Mouse (Mus musculus) kidney, embryonic 15.5 days (tissue): ENCODE measurements around the gene Gm45837. TPM values are rescaled to one million over a fixed set of nuclear protein-coding genes. Genes with fewer than 3 reads are reported as not detected.

Source experiments
- ATAC-seq: fragments of 200-750 bp; cut with Nextera tagmentation; replicated peaks from 2 replicates; pipeline ENCODE4 v1.8.0; 2017; ENCODE audit warnings: moderate TSS enrichment; ENCODE audit not compliant: low FRiP score
- H3K27ac ChIP-seq: fragments of 300-500 bp; sonication (generic); 2 replicates; pipeline ENCODE4 v1.5.1; 2015; ENCODE audit warnings: mild to moderate bottlenecking, inconsistent platforms
- H3K27me3 ChIP-seq: fragments of 300-500 bp; sonication (generic); 2 replicates; pipeline ENCODE4 v1.6.1; 2015; ENCODE audit warnings: inconsistent platforms
- H3K36me3 ChIP-seq: fragments of 300-500 bp; sonication (generic); 2 replicates; pipeline ENCODE4 v1.6.1; 2015; ENCODE audit warnings: inconsistent platforms
- H3K4me1 ChIP-seq: fragments of 300-500 bp; sonication (generic); 2 replicates; pipeline ENCODE4 v1.6.1; 2015; ENCODE audit warnings: inconsistent platforms
- H3K4me2 ChIP-seq: fragments of 300-500 bp; sonication (generic); 2 replicates; pipeline ENCODE4 v1.6.1; 2015; ENCODE audit warnings: moderate library complexity, mild to moderate bottlenecking, inconsistent platforms
- H3K4me3 ChIP-seq: fragments of 300-500 bp; sonication (generic); replicated peaks from 2 replicates; pipeline ENCODE4 v1.5.1; 2015; ENCODE audit warnings: mild to moderate bottlenecking, inconsistent platforms
- H3K9ac ChIP-seq: fragments of 300-500 bp; sonication (generic); 2 replicates; pipeline ENCODE4 v1.6.1; 2015; ENCODE audit warnings: mild to moderate bottlenecking, inconsistent platforms
- H3K9me3 ChIP-seq: fragments of 300-500 bp; sonication (generic); replicated peaks from 2 replicates; pipeline ENCODE4 v1.6.1; 2016; ENCODE audit warnings: inconsistent platforms
- WGBS: fragments of 180-500 bp; shearing (Covaris S2); methylation state at CpG from one replicate; pipeline ENCODE4 v1.1.7; 2015; ENCODE audit warnings: mixed read lengths; 5-methylcytosine and 5-hydroxymethylcytosine counted together
- polyA plus RNA-seq: library from polyadenylated mRNA; unstranded; fragments of >200 nt; fragmentation: Nextera tagmentation; extraction: Ambion mirVana; gene quantifications from 2 replicates; pipeline ENCODE4 v1.2.1, GENCODE M21; 2015

Gm45837 gene
- polyA plus RNA-seq, 1 experiment from 2014 or later = 0.21 TPM

DNA sequence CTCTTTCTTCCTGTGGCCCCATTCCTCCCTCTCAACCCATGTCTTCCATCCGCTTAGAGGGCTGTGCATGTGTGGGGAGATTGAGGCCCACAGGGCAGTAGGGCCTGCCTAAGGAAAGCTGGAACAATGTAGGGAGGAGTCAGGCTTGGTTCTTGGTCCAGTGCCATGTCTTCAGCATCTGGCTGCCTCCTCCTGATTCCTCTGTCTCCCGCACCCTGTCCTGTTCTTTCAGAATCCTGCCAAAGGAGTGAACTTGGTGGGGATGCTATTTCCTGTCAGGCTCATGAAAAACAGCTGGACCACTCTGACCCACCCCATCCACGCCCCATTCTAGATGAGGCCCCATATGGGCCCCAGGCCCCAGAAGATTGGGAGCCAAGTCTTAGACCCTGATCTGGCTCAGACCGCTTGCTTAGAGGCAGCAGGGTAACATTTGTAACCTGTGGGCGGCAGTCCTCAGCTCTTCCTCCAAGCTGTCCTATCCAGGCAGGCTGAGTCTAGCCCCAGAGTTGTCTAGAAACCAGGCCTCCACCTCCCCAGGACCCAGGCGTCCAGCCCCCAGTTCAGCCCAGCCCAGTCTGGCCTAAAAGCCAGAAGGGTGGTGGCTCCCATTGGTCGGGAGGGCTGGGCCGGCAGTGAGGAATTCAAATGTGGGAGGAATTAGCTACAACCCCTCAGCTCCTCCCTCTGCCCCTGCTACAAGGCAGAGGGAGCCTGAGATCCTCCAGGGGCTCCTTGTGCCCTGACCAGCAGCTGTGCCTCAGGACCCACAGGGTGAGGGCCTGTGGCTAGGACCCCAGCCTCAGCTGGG, 16.8 kb upstream of the Gm45837 start:
- Histone ChIP-seq H3K9ac (peak overlapping the region; percentile 43), H3K27me3 (no peaks in the 10 kb centered on the region), H3K4me1 (peaks cover 53% of the 10 kb centered on the region), H3K9me3 (no peaks in the 10 kb centered on the region), H3K36me3 (peaks cover 45% of the 10 kb centered on the region), H3K27ac (peak overlapping the region; percentile 97), H3K4me2 (peak overlapping the region; percentile 57), H3K4me3 (peak overlapping the region; percentile 48)
- ATAC-seq = peak; percentile 90
- WGBS = 26% methylated on average over 8 of the region's 8 CpGs

DNA sequence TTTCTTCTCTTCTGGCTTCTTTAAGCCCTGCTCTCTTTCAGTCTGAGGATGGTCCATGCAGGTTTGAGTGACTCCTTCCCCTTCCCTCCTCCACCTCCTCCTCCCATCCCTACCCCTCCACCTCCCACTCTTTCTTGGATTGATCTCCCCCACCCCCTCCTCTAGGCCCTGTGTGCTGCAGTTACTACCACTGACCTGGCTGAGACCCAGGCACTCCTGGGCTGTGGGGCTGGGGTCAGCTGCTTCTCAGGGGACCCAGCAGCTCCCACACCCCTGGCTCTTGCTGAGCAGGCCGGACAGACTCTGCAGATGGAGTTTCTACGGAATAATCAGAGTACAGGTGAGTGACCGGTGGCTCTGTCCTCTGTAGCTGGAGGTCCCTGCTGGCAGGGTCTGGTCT, 16.1 kb upstream of the Gm45837 start:
- peak overlapping the region; percentile 97 for H3K27ac ChIP-seq
- ATAC-seq = peak; percentile 9
- H3K9me3 ChIP-seq = no peaks in the 10 kb centered on the region
- H3K36me3 ChIP-seq = peaks cover 45% of the 10 kb centered on the region
- 51% methylated on average over 3 of the region's 3 CpGs for WGBS
- H3K4me2 ChIP-seq = peak overlapping the region; percentile 57
- H3K27me3 ChIP-seq = no peaks in the 10 kb centered on the region
- peak overlapping the region; percentile 43 for H3K9ac ChIP-seq
- peak overlapping the region; percentile 48 for H3K4me3 ChIP-seq
- peaks cover 53% of the 10 kb centered on the region for H3K4me1 ChIP-seq

DNA sequence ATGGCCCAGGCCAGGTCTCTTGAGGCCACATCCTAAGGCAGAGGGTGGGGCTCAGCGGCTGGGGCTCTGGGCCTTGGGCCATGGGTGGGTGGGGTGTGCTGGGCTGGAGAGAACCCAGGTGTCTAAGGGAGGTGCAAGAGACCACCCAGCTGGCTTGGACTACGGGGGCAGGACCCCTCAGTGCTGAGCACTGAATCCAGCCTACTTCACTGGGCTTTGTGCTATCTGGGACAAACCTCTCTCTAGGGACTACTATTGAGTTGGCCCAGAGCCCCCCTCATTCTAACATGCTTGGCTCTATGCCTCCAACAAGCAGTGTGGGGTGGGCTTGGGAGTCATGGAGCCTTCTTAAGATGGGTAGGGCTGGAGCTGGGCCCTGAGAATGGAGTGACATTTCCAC, 15.2 kb upstream of the Gm45837 start:
- 49% methylated on average over 2 of the region's 2 CpGs for WGBS
- Histone ChIP-seq H3K4me3 (peak overlapping the region; percentile 48), H3K9me3 (no peaks in the 10 kb centered on the region), H3K9ac (peak overlapping the region; percentile 43; the same call in 1 of the 2 replicates), H3K4me2 (peak overlapping the region; percentile 57), H3K4me1 (peaks cover 53% of the 10 kb centered on the region), H3K27me3 (no peaks in the 10 kb centered on the region), H3K27ac (peak overlapping the region; percentile 97), H3K36me3 (peaks cover 44% of the 10 kb centered on the region)
- peak; percentile 19 for ATAC-seq

DNA sequence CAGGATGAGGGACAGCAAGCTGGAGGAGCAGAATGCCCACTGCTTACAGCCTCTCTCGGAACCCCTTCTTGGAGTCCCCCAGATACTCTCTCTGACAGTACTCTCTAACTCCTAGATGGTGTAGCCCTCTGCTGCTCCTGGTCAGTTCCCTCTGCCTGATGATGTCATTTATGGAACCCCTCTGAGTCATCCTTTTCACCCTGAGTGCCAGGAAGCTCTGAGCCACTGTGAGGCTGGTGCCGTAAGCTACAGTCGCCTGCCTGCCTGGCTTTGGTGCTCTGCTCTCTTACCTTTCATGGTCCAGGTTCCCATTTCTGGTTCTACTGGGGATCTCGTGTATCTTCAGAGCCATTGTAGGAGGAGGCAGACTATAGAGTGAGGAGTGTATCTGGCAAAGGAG, 13.5 kb upstream of the Gm45837 start:
- Histone ChIP-seq H3K4me1 (peaks cover 39% of the 10 kb centered on the region), H3K4me3 (no peak overlapping the region), H3K4me2 (no peak overlapping the region), H3K36me3 (peaks cover 57% of the 10 kb centered on the region), H3K9ac (no peak overlapping the region), H3K27me3 (no peaks in the 10 kb centered on the region), H3K9me3 (no peaks in the 10 kb centered on the region), H3K27ac (no peak overlapping the region)
- 86% methylated on average over 4 of the region's 4 CpGs for WGBS
- no peak for ATAC-seq

DNA sequence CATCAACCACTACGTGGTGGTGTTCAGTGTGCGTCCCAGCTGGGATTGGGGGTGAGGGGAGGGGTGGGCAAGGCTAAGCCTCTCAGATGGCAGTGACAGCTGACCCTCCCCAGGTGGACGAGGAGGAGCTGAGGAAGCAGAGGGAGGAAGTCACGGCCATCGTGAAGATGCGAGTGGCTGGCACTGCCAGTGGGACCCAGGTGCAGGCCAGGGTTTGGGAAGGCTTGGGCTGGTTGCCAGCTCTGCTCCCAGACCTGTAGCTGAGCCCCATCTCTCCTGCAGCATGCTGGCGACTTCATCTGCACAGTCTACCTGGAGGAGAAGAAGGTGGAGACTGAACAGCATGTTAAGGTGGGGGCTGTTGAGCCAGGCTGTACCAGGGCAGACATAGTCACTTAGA, 9.2 kb upstream of the Gm45837 start:
- Histone ChIP-seq H3K9ac (no peak overlapping the region), H3K27ac (no peak overlapping the region)
- WGBS = 87% methylated on average over 7 of the region's 7 CpGs

DNA sequence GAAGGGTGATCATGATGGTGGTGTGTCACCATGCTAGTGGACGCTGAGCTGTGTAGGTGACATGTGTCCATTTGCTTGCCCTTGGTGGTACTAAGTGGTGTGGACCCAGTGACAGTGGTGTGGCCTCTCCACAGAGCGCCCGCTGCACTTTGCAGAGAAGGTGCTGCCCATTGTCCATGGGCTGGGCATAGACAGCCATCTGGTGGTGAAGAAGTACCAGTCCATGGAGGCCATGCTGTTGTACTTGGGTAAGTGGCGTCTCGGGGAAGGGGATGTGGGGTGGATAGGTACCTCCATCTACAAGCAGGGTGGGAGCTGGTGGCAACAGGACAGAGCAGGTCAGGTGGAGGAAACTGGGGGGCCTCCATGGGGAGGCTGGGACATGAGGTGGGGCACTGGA, 6.9 kb upstream of the Gm45837 start:
- Histone ChIP-seq H3K4me3 (no peak overlapping the region), H3K36me3 (peaks cover 91% of the 10 kb centered on the region), H3K9me3 (no peaks in the 10 kb centered on the region), H3K4me2 (no peak overlapping the region), H3K27me3 (no peaks in the 10 kb centered on the region), H3K4me1 (no peaks in the 10 kb centered on the region), H3K9ac (no peak overlapping the region), H3K27ac (no peak overlapping the region)
- 97% methylated on average over 5 of the region's 5 CpGs for WGBS
- ATAC-seq = no peak

More for the DNA sequence above, 9.2 kb upstream of the Gm45837 start:
- Histone ChIP-seq H3K36me3 (peaks cover 95% of the 10 kb centered on the region), H3K4me3 (no peak overlapping the region), H3K4me2 (no peak overlapping the region), H3K27me3 (no peaks in the 10 kb centered on the region), H3K9me3 (no peaks in the 10 kb centered on the region), H3K4me1 (0 out of 2 replicates have a peak, but pooled peaks cover 2% of the 10 kb centered on the region)
- ATAC-seq = no peak

DNA sequence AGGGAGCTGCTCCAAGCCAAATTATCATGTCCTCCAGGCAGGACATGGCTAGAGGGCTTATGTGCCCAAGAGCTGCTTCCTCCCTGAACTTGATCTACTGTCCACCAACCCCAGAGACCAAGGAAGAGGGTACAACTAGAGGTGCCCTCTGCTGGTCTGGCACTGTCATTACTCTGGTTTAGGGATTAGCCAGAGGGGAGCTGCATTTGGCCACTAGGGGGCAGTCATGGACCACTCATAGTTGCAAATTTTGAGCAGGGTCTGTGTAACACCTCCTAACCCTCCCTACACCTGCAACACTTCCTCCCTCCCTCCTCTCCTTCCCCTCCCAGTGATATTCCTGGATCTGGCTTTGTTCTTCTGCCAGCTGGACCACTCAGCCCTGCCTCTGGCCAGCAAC, 2.1 kb downstream of the Gm45837 start:
- no peak overlapping the region for H3K9ac ChIP-seq
- no peak for ATAC-seq
- H3K27ac ChIP-seq = no peak overlapping the region
- H3K9me3 ChIP-seq = no peaks in the 10 kb centered on the region
- H3K4me2 ChIP-seq = no peak overlapping the region
- H3K27me3 ChIP-seq = peaks cover 5% of the 10 kb centered on the region; the same call in 1 of the 2 replicates
- peaks cover 34% of the 10 kb centered on the region for H3K36me3 ChIP-seq
- H3K4me1 ChIP-seq = peaks cover 31% of the 10 kb centered on the region
- no peak overlapping the region for H3K4me3 ChIP-seq

DNA sequence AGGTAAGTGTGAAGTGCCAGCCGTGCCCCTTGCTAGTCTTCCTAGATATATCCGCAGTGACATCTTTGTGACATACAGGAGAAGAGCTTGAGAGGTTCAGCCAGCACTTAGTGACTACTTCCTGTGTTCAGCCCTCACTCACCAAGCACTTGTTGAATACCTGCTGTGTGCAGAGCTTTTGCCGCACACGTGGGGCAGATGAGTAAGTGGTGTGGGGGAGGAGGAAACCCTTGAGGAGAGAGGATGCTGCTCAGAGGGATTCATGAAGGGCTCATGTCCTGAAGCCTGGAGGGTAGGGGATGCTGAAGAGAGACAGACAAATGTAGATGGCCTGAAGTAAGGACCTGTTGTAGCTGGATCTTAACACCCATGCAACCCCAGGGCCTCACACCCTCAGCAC, 3.5 kb downstream of the Gm45837 start:
- Histone ChIP-seq H3K4me3 (no peak overlapping the region), H3K4me2 (no peak overlapping the region), H3K4me1 (peaks cover 31% of the 10 kb centered on the region), H3K9me3 (no peaks in the 10 kb centered on the region), H3K27ac (no peak overlapping the region), H3K36me3 (peaks cover 20% of the 10 kb centered on the region), H3K9ac (no peak overlapping the region), H3K27me3 (peaks cover 9% of the 10 kb centered on the region; the same call in 1 of the 2 replicates)
- no peak for ATAC-seq
- WGBS = 46% methylated on average over 4 of the region's 4 CpGs

DNA sequence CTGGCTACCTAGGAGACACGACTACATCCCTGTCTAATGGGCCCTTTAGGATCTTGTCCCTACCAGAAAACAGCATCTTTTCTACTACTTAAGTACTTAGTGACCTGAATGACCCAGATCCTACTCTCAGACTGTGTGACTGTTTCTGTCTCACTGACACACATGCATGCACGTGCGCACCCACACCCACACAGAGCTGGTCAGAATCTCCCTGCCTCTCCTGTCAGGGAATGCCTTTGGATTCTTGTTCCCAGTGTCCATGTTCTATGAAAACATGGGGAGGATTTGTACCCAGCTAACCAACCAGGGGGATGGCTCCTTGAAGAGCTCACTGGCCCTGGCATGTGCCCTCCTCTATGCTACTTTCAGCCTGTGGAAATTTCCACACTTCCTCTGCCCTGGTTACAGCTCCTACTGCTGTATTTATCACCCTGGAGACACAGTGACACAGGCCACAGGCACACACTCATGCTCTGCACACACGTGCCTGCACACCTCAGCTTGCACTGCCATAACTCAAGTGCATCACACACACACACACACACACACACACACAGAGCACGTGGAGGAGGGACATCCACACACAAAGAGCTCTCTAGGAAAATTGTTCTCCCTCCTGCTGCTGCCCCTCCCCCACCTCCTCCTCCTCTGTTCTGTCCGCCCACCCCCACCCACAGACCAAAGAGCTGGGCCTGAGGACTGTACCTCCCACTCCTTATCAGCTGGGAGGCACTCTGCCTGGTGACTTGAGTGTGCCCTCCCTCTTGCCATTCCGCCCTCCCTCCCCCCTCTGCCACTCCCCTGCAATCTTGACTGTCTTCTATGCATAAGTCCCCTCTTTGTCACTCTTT, 4.2 kb downstream of the Gm45837 start:
- no peak overlapping the region for H3K4me2 ChIP-seq
- peaks cover 17% of the 10 kb centered on the region; the same call in 1 of the 2 replicates for H3K36me3 ChIP-seq
- no peaks in the 10 kb centered on the region for H3K9me3 ChIP-seq
- 0 out of 2 replicates have a peak overlapping the region, but pooled peaks have one; percentile 24 for H3K27ac ChIP-seq
- H3K9ac ChIP-seq = no peak overlapping the region
- H3K27me3 ChIP-seq = peaks cover 14% of the 10 kb centered on the region
- 23% methylated on average over 7 of the region's 7 CpGs for WGBS
- peak; percentile 34 for ATAC-seq
- H3K4me3 ChIP-seq = no peak overlapping the region
- peaks cover 34% of the 10 kb centered on the region for H3K4me1 ChIP-seq

DNA sequence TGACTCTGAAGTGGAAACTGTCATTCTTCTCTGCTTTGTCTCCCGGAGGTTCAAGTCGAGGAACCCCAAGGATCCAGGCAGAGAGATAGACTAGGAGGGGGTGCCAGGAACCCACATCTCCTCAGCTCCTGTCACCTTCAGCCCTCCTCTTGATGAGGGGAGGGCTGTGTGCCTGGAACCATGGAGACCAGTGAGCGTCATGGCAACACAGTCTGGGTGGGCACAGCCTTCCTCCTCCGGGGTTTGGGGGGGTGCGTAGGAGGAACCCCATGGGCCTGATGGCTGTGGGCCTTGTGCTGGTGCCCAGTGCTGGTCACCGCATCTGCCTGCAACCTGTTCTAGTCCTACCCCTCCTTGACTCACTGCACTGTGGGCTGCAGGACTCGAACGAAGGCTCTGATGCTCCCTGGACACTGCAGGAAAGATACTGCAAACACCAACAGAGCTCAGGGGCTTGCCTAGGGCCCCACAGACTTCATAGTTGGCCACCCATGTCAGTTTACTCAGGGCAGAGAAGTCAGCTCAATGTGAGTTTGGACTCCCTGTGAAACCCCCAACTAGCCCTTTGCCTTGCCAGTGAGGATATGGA, 4.9 kb downstream of the Gm45837 start:
- Histone ChIP-seq H3K9me3 (no peaks in the 10 kb centered on the region), H3K4me1 (peaks cover 34% of the 10 kb centered on the region), H3K27me3 (peaks cover 20% of the 10 kb centered on the region), H3K27ac (0 out of 2 replicates have a peak overlapping the region, but pooled peaks have one; percentile 24), H3K9ac (no peak overlapping the region), H3K4me3 (no peak overlapping the region), H3K4me2 (no peak overlapping the region), H3K36me3 (peaks cover 13% of the 10 kb centered on the region; the same call in 1 of the 2 replicates)
- ATAC-seq = no peak
- WGBS = 35% methylated on average over 8 of the region's 8 CpGs

DNA sequence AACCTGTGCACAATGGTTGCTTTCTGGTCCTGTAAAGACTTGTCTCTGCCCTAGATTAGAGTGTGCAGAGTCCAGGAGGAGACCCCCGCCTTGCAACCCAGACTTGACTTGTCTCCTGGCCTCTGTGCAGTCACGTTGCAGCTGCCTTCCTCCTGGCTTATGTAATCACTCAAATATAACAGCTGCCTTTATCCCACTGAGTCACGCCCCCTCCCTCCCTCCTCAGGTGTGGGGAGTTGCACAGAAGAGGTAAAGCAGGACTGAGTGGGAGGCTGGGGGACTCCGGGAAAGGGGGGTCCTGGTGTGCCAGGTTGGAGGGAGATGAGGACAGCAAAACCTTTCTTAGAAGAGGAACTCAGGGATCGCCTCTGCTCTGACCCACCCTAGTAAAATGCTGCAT, 5.7 kb downstream of the Gm45837 start:
- no peak overlapping the region for H3K9ac ChIP-seq
- no peaks in the 10 kb centered on the region for H3K9me3 ChIP-seq
- 62% methylated on average over 5 of the region's 5 CpGs for WGBS
- peaks cover 34% of the 10 kb centered on the region for H3K4me1 ChIP-seq
- peaks cover 20% of the 10 kb centered on the region for H3K27me3 ChIP-seq
- H3K4me2 ChIP-seq = no peak overlapping the region
- H3K27ac ChIP-seq = no peak overlapping the region
- H3K36me3 ChIP-seq = peaks cover 10% of the 10 kb centered on the region; the same call in 1 of the 2 replicates
- no peak for ATAC-seq
- H3K4me3 ChIP-seq = no peak overlapping the region
